Mouse (Mus musculus): ENCODE data around the gene Lce1e. TPM values are rescaled to one million over a fixed set of nuclear protein-coding genes. Genes with fewer than 3 reads are reported as not detected.
A peak's percentile ranks its signal among the peaks of the same experiment; 100 is the strongest.

Gene Lce1e
- not detected in 2 replicates for polyA plus RNA-seq (2014; fragmentation: Nextera tagmentation; extraction: Ambion mirVana)

DNA sequence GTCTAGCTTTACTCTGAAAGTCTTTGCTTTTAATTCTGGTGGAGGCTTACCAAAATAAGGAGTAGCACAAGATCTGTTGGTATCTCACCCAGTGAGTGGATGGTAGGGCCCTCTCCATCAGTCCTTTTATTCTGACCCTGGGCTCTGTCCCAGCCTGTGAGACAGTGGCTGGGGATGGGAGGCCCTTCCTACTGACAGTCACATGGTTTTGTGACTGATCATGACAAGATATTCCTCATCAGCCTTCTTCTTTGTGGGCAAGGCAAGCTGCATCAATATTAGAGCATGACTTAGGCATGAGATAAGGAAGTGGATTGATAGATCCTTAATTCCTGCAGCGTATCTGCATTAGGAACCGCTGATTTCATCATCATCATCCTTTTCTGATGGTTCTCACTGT lies at the start of gene Lce1e:
Lce1e (minus strand) TSS at position 101 of the 400 bp plus-strand sequence.
- Histone ChIP-seq H3K4me3 (replicated peaks; ENCODE audit: low read depth, low read length) (no peak within 1 kb of the TSS), H3K9me3 (ENCODE audit: control insufficient read depth, low read length) (no peaks in the 10 kb centered on the region), H3K4me2 (ENCODE audit: low read length) (no peak within 1 kb of the TSS), H3K4me1 (ENCODE audit: control insufficient read depth, insufficient read depth, low read length) (no peaks in the 10 kb centered on the region), H3K27ac (replicated peaks; ENCODE audit: low read depth, low read length) (no peak within 1 kb of the TSS), H3K9ac (replicated peaks; ENCODE audit: low read length) (no peak within 1 kb of the TSS), H3K27me3 (ENCODE audit: control insufficient read depth, insufficient read depth, low read length) (no peaks in the 10 kb centered on the region), H3K36me3 (ENCODE audit: control insufficient read depth, insufficient read depth, low read length) (no peaks in the 10 kb centered on the region)
- DNase-seq (no peak), ATAC-seq (ENCODE audit: low FRiP score, low TSS enrichment) (no peak)
- WGBS = 84% methylated on average over 2 of the region's 2 CpGs

- no peaks in the 10 kb centered on the region for H3K36me3 ChIP-seq (ENCODE audit: control insufficient read depth, insufficient read depth, low read length)
- ATAC-seq (ENCODE audit: low FRiP score, low TSS enrichment) (no peak), DNase-seq (peak; percentile 14)
- no peak overlapping the region for H3K4me3 ChIP-seq (replicated peaks; ENCODE audit: low read depth, low read length)
- no peak overlapping the region for H3K4me2 ChIP-seq (ENCODE audit: low read length)
- no peaks in the 10 kb centered on the region for H3K4me1 ChIP-seq (ENCODE audit: control insufficient read depth, insufficient read depth, low read length)
- H3K27me3 ChIP-seq (ENCODE audit: control insufficient read depth, insufficient read depth, low read length) = no peaks in the 10 kb centered on the region
- 47% methylated on average over 3 of the region's 3 CpGs for WGBS
- H3K9ac ChIP-seq (replicated peaks; ENCODE audit: low read length) = no peak overlapping the region
- H3K27ac ChIP-seq (replicated peaks; ENCODE audit: low read depth, low read length) = no peak overlapping the region
- H3K9me3 ChIP-seq (ENCODE audit: control insufficient read depth, low read length) = no peaks in the 10 kb centered on the region
These were observed 44.3 kb upstream of the Lce1e start for GRCm38 (mm10) chr3:92753197-92753596.

- H3K27ac ChIP-seq (replicated peaks; ENCODE audit: low read depth, low read length) = no peak within 1 kb of the TSS
- DNase-seq = no peak
- H3K9me3 ChIP-seq (ENCODE audit: control insufficient read depth, low read length) = no peaks in the 10 kb centered on the region
- no peaks in the 10 kb centered on the region for H3K4me1 ChIP-seq (ENCODE audit: control insufficient read depth, insufficient read depth, low read length)
- no peaks in the 10 kb centered on the region for H3K36me3 ChIP-seq (ENCODE audit: control insufficient read depth, insufficient read depth, low read length)
- H3K4me3 ChIP-seq (replicated peaks; ENCODE audit: low read depth, low read length) = no peak within 1 kb of the TSS
- 94% methylated on average over 1 of the region's 1 CpGs for whole genome bisulfite sequencing
- no peaks in the 10 kb centered on the region for H3K27me3 ChIP-seq (ENCODE audit: control insufficient read depth, insufficient read depth, low read length)
- H3K9ac ChIP-seq (replicated peaks; ENCODE audit: low read length) = no peak within 1 kb of the TSS
- H3K4me2 ChIP-seq (ENCODE audit: low read length) = no peak within 1 kb of the TSS
- no peak for ATAC-seq (ENCODE audit: low FRiP score, low TSS enrichment)
These were observed 43.4 kb upstream of the Lce1e start, which contains the start of gene Lce1g for GRCm38 (mm10) chr3:92752238-92752637. Gene Lce1g, minus strand, starts transcription at chr3:92752338.

DNA sequence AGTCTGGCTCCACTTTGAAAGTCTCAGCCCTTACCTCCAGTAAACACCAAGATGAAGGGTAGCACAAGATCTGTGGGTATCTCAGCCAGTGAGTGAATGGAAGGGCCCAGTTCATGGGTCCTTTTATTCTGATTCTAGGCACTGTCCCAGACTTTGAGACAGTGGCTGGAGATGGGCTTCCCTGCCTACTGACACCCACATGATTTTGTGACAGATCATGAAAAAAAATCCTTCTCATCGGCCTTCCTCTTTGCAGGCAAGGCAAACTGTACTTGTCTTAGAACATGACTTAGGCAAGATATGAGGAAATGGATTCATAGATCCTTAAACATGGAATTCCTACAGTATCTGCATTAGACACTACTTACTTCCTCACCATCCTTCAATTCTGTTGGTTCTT lies 30.1 kb upstream of the Lce1e start, which contains the start of gene Gm38119:
Gm38119 (minus strand) TSS at position 101 of the 400 bp plus-strand sequence.
- no peaks in the 10 kb centered on the region for H3K36me3 ChIP-seq (ENCODE audit: control insufficient read depth, insufficient read depth, low read length)
- ATAC-seq (ENCODE audit: low FRiP score, low TSS enrichment) = no peak
- H3K4me3 ChIP-seq (replicated peaks; ENCODE audit: low read depth, low read length) = no peak within 1 kb of the TSS
- no peak within 1 kb of the TSS for H3K4me2 ChIP-seq (ENCODE audit: low read length)
- no peak within 1 kb of the TSS for H3K27ac ChIP-seq (replicated peaks; ENCODE audit: low read depth, low read length)
- H3K9me3 ChIP-seq (ENCODE audit: control insufficient read depth, low read length) = no peaks in the 10 kb centered on the region
- H3K9ac ChIP-seq (replicated peaks; ENCODE audit: low read length) = no peak within 1 kb of the TSS
- H3K27me3 ChIP-seq (ENCODE audit: control insufficient read depth, insufficient read depth, low read length) = no peaks in the 10 kb centered on the region
- WGBS = 83% methylated on average over 1 of the region's 1 CpGs
- DNase-seq = no peak
- H3K4me1 ChIP-seq (ENCODE audit: control insufficient read depth, insufficient read depth, low read length) = no peaks in the 10 kb centered on the region

DNA sequence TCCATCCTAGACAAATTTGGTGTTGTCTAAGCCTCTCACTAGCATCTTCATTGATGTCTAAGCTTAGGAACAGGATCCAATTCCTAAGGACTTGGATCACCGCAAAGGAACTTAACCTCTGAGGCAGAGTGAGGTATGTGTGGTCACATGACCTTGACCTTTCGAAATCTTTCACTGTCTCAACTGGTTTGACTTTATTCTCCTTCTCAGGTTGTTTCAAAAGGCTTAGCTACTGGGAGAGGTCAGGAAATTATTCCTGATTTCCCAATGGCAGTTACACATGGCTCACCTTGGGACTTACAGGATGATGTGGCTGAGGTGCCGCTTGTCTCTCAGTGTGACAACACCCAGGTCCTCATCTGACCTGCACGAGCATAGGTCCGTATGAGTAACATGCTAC lies 13.8 kb upstream of the Lce1e start:
- WGBS = 92% methylated on average over 5 of the region's 5 CpGs
- Histone ChIP-seq H3K9me3 (ENCODE audit: control insufficient read depth, low read length) (no peaks in the 10 kb centered on the region), H3K4me2 (ENCODE audit: low read length) (no peak overlapping the region)

DNA sequence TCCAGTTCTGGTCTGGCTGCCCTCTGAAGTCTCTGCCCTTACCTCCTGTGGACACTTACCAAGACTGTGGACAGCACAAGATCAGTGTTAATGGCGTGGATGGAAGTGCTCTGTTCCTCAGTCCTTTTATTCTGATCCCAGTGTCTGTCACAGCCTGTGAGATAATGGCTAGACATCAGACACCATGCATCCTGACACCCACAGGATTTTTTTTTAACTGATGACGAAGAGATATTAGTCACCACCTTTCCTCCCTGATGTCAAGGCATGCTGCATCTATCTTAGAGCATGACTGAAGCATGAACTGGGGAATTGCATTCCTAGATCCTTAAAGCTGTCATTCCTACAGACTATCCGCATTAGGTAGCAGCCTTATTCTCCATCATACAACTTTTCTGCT lies 11.4 kb upstream of the Lce1e start, which contains the start of gene Lce1f:
Lce1f (minus strand) TSS at position 101 of the 400 bp plus-strand sequence.
- H3K9ac ChIP-seq (replicated peaks; ENCODE audit: low read length) = no peak within 1 kb of the TSS
- DNase-seq (no peak), ATAC-seq (ENCODE audit: low FRiP score, low TSS enrichment) (no peak)
- H3K9me3 ChIP-seq (ENCODE audit: control insufficient read depth, low read length) = no peaks in the 10 kb centered on the region
- WGBS = 80% methylated on average over 3 of the region's 3 CpGs
- no peak within 1 kb of the TSS for H3K27ac ChIP-seq (replicated peaks; ENCODE audit: low read depth, low read length)
- no peaks in the 10 kb centered on the region for H3K27me3 ChIP-seq (ENCODE audit: control insufficient read depth, insufficient read depth, low read length)
- H3K4me3 ChIP-seq (replicated peaks; ENCODE audit: low read depth, low read length) = no peak within 1 kb of the TSS
- H3K36me3 ChIP-seq (ENCODE audit: control insufficient read depth, insufficient read depth, low read length) = no peaks in the 10 kb centered on the region
- H3K4me2 ChIP-seq (ENCODE audit: low read length) = no peak within 1 kb of the TSS
- no peaks in the 10 kb centered on the region for H3K4me1 ChIP-seq (ENCODE audit: control insufficient read depth, insufficient read depth, low read length)

More for the DNA sequence above, 13.8 kb upstream of the Lce1e start:
- H3K27ac ChIP-seq (replicated peaks; ENCODE audit: low read depth, low read length) = no peak overlapping the region
- no peak overlapping the region for H3K4me3 ChIP-seq (replicated peaks; ENCODE audit: low read depth, low read length)
- H3K27me3 ChIP-seq (ENCODE audit: control insufficient read depth, insufficient read depth, low read length) = no peaks in the 10 kb centered on the region
- H3K9ac ChIP-seq (replicated peaks; ENCODE audit: low read length) = no peak overlapping the region
- DNase-seq = no peak
- H3K4me1 ChIP-seq (ENCODE audit: control insufficient read depth, insufficient read depth, low read length) = no peaks in the 10 kb centered on the region
- ATAC-seq (ENCODE audit: low FRiP score, low TSS enrichment) = no peak
- H3K36me3 ChIP-seq (ENCODE audit: control insufficient read depth, insufficient read depth, low read length) = no peaks in the 10 kb centered on the region

GRCm38 (mm10) chr3:92715122-92715521 lies 6.2 kb upstream of the Lce1e start:
- DNase-seq = peak; percentile 9
- no peaks in the 10 kb centered on the region for H3K9me3 ChIP-seq (ENCODE audit: control insufficient read depth, low read length)
- H3K27ac ChIP-seq (replicated peaks; ENCODE audit: low read depth, low read length) = no peak overlapping the region
- no peak overlapping the region for H3K4me3 ChIP-seq (replicated peaks; ENCODE audit: low read depth, low read length)
- H3K27me3 ChIP-seq (ENCODE audit: control insufficient read depth, insufficient read depth, low read length) = no peaks in the 10 kb centered on the region
- no peak overlapping the region for H3K9ac ChIP-seq (replicated peaks; ENCODE audit: low read length)
- H3K36me3 ChIP-seq (ENCODE audit: control insufficient read depth, insufficient read depth, low read length) = no peaks in the 10 kb centered on the region
- no peaks in the 10 kb centered on the region for H3K4me1 ChIP-seq (ENCODE audit: control insufficient read depth, insufficient read depth, low read length)
- no peak overlapping the region for H3K4me2 ChIP-seq (ENCODE audit: low read length)
- ATAC-seq (ENCODE audit: low FRiP score, low TSS enrichment) = no peak

DNA sequence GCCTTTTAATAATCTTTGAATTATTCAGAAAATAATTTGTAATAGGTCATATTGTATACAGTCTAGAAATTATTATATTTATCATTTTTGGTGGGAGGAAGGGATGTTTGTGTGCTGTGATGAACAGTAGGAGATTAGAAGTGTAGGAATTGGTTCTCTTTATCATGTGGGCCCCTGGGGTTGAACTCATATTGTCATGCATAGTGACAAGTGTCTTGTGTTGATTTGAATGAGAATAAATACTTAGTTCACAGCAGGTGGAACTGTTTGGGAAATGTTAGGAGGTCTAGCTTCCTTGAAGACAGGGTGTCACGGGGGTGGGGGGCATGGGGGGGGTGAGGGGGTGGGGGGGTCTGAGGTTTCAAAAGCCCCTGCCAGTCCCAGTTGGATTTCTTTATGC lies 14.3 kb downstream of the Lce1e start:
- Histone ChIP-seq H3K27ac (replicated peaks; ENCODE audit: low read depth, low read length) (no peak overlapping the region), H3K9ac (replicated peaks; ENCODE audit: low read length) (no peak overlapping the region), H3K27me3 (ENCODE audit: control insufficient read depth, insufficient read depth, low read length) (no peaks in the 10 kb centered on the region), H3K4me1 (ENCODE audit: control insufficient read depth, insufficient read depth, low read length) (no peaks in the 10 kb centered on the region), H3K36me3 (ENCODE audit: control insufficient read depth, insufficient read depth, low read length) (no peaks in the 10 kb centered on the region), H3K4me2 (ENCODE audit: low read length) (no peak overlapping the region), H3K9me3 (ENCODE audit: control insufficient read depth, low read length) (no peaks in the 10 kb centered on the region), H3K4me3 (replicated peaks; ENCODE audit: low read depth, low read length) (no peak overlapping the region)
- no peak for DNase-seq
- 12% methylated on average over 1 of the region's 1 CpGs for WGBS
- ATAC-seq (ENCODE audit: low FRiP score, low TSS enrichment) = no peak

GRCm38 (mm10) chr3:92691688-92692087 lies 17.2 kb downstream of the Lce1e start:
- Histone ChIP-seq H3K9ac (replicated peaks; ENCODE audit: low read length) (no peak overlapping the region), H3K4me1 (ENCODE audit: control insufficient read depth, insufficient read depth, low read length) (no peaks in the 10 kb centered on the region), H3K4me3 (replicated peaks; ENCODE audit: low read depth, low read length) (no peak overlapping the region), H3K27me3 (ENCODE audit: control insufficient read depth, insufficient read depth, low read length) (no peaks in the 10 kb centered on the region), H3K4me2 (ENCODE audit: low read length) (no peak overlapping the region), H3K27ac (replicated peaks; ENCODE audit: low read depth, low read length) (no peak overlapping the region), H3K9me3 (ENCODE audit: control insufficient read depth, low read length) (no peaks in the 10 kb centered on the region), H3K36me3 (ENCODE audit: control insufficient read depth, insufficient read depth, low read length) (no peaks in the 10 kb centered on the region)
- DNase-seq (no peak), ATAC-seq (ENCODE audit: low FRiP score, low TSS enrichment) (no peak)
